Mouse (Mus musculus): ENCODE data around the gene Aldh3b2. TPM values are rescaled to one million over a fixed set of nuclear protein-coding genes. Genes with fewer than 3 reads are reported as not detected.

Gene Aldh3b2
- polyA plus RNA-seq, 1 experiment from 2014 or later, result 11.7 TPM

GRCm38 (mm10) chr19:3942315-3942714 is 29.8 kb upstream of the Aldh3b2 start:
- Histone ChIP-seq H3K36me3 (ENCODE audit: control insufficient read depth, insufficient read depth, low read length) (no peaks in the 10 kb centered on the region), H3K9me3 (ENCODE audit: control insufficient read depth, low read depth, low read length) (no peaks in the 10 kb centered on the region), H3K27ac (ENCODE audit: low read length) (no peak overlapping the region), H3K4me3 (ENCODE audit: low read depth, low read length) (no peak overlapping the region), H3K27me3 (ENCODE audit: control insufficient read depth, insufficient read depth, low read length) (no peaks in the 10 kb centered on the region), H3K9ac (replicated peaks; ENCODE audit: low read depth, low read length) (no peak overlapping the region), H3K4me2 (replicated peaks; ENCODE audit: low read depth, low read length) (no peak overlapping the region), H3K4me1 (ENCODE audit: control insufficient read depth, insufficient read depth, low read length) (no peaks in the 10 kb centered on the region; the same call in 1 of the 2 replicates)
- 75% methylated on average over 7 of the region's 7 CpGs for WGBS
- ATAC-seq (ENCODE audit: insufficient number of reproducible peaks, insufficient read depth, low FRiP score, low read depth), result 0 out of 2 replicates have a peak, but pooled peaks have one; percentile 11

DNA sequence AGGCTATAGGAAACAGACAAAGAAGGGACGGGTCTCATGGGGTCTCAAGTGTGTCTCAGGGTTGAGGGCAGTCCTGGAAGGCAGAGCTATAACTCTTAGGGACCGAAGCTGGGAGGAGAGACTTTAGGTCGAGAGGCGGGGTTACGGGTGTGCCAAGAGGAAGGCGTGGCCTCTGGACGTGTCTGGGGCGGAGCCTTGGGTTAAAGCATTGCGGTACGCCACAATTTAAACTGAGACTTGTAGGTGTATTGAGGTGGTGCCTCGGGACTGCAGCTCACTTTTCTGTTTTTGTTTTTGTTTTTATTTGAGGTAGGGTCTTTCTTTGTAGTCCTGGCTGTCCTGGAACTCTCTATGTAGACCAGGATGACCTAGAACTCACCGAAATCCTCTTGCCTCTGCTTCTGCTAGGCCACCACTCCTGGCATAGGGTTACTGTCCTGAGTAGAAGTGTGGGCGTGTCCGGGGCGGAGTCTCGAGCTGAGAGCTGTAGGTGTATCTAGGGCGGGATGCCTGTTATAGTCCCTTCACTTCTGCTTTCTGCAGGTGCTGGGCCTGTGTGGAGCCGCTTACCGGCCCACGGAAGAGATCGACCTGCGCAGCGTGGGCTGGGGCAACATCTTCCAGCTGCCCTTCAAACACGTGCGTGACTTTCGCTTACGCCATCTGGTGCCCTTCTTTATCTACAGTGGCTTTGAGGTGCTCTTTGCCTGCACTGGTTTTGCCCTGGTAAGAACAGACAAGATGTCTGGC is 29.0 kb upstream of the Aldh3b2 start:
- Histone ChIP-seq H3K4me3 (ENCODE audit: low read depth, low read length) (no peak overlapping the region), H3K4me2 (replicated peaks; ENCODE audit: low read depth, low read length) (peak overlapping the region; percentile 25), H3K27me3 (ENCODE audit: control insufficient read depth, insufficient read depth, low read length) (no peaks in the 10 kb centered on the region), H3K9me3 (ENCODE audit: control insufficient read depth, low read depth, low read length) (no peaks in the 10 kb centered on the region), H3K27ac (ENCODE audit: low read length) (no peak overlapping the region), H3K9ac (replicated peaks; ENCODE audit: low read depth, low read length) (no peak overlapping the region), H3K4me1 (ENCODE audit: control insufficient read depth, insufficient read depth, low read length) (no peaks in the 10 kb centered on the region; the same call in 1 of the 2 replicates), H3K36me3 (ENCODE audit: control insufficient read depth, insufficient read depth, low read length) (no peaks in the 10 kb centered on the region)
- peak; percentile 66; the same call in 1 of the 2 replicates for ATAC-seq (ENCODE audit: insufficient number of reproducible peaks, insufficient read depth, low FRiP score, low read depth)
- 21% methylated on average over 27 of the region's 27 CpGs for WGBS

DNA sequence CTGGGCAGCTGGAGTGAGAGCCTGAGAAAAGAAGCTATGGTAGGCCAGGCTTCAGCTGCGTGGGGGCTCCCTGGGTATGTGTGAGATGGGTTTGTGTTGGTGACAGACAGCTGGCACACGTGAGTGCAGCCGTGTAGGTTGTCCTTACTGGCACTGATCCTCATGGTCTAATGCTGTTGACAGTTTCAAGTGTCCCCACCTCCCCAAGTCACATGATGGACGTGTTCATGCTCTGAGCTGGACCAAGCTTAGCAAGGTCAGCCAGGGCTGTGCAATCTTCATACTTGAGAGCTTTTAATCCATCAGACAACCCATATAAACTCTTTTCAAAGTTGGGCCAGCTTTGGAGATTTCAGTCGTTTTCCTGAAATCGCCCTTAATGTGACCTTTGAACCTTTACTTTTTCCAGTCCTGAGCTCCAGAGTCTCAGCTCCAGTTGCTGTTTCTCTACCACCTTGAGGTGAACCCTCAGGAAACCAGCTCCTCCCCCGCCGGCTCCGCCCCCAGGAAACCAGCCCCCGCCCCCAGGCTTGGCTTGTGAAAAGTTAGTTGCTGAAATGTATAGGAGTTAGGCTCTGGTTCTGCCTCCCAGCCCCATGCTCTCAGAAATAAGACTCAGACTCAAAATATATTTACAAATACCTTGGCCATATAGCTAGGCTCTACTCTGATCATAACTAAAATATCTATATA is 26.1 kb upstream of the Aldh3b2 start:
- no peak overlapping the region for H3K9ac ChIP-seq (replicated peaks; ENCODE audit: low read depth, low read length)
- H3K4me2 ChIP-seq (replicated peaks; ENCODE audit: low read depth, low read length), result no peak overlapping the region
- WGBS, result 31% methylated on average over 10 of the region's 10 CpGs
- H3K9me3 ChIP-seq (ENCODE audit: control insufficient read depth, low read depth, low read length), result no peaks in the 10 kb centered on the region
- no peaks in the 10 kb centered on the region for H3K36me3 ChIP-seq (ENCODE audit: control insufficient read depth, insufficient read depth, low read length)
- no peaks in the 10 kb centered on the region for H3K27me3 ChIP-seq (ENCODE audit: control insufficient read depth, insufficient read depth, low read length)
- ATAC-seq (ENCODE audit: insufficient number of reproducible peaks, insufficient read depth, low FRiP score, low read depth), result no peak
- no peaks in the 10 kb centered on the region; the same call in 1 of the 2 replicates for H3K4me1 ChIP-seq (ENCODE audit: control insufficient read depth, insufficient read depth, low read length)
- no peak overlapping the region for H3K27ac ChIP-seq (ENCODE audit: low read length)
- H3K4me3 ChIP-seq (ENCODE audit: low read depth, low read length), result no peak overlapping the region

DNA sequence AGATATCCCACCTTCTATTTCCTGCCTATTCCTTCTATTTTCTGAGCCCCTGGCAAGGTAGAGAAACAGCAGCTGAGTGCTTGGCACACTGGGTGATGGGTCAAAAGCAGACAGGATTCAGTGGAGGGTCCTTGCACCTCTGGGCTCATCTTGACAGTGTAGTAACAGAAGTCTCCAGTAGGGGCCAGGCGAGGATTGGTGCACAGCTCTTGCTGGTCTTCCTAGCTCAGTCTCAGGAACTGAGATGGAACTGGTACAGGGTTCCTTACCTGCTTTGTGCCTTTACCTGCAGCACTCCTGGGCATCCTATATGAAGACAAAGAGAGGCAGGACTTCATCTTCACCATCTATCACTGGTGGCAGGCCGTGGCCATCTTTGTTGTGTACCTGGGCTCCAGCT is 25.4 kb upstream of the Aldh3b2 start:
- H3K4me3 ChIP-seq (ENCODE audit: low read depth, low read length), result no peak overlapping the region
- ATAC-seq (ENCODE audit: insufficient number of reproducible peaks, insufficient read depth, low FRiP score, low read depth), result 0 out of 2 replicates have a peak, but pooled peaks have one; percentile 43

GRCm38 (mm10) chr19:3947813-3948212 is 24.3 kb upstream of the Aldh3b2 start:
- H3K4me3 ChIP-seq (ENCODE audit: low read depth, low read length), result no peak overlapping the region
- H3K4me1 ChIP-seq (ENCODE audit: control insufficient read depth, insufficient read depth, low read length), result no peaks in the 10 kb centered on the region; the same call in 1 of the 2 replicates
- WGBS, result 71% methylated on average over 3 of the region's 3 CpGs
- no peaks in the 10 kb centered on the region for H3K36me3 ChIP-seq (ENCODE audit: control insufficient read depth, insufficient read depth, low read length)
- ATAC-seq (ENCODE audit: insufficient number of reproducible peaks, insufficient read depth, low FRiP score, low read depth), result no peak
- no peak overlapping the region for H3K9ac ChIP-seq (replicated peaks; ENCODE audit: low read depth, low read length)
- H3K9me3 ChIP-seq (ENCODE audit: control insufficient read depth, low read depth, low read length), result no peaks in the 10 kb centered on the region
- H3K27me3 ChIP-seq (ENCODE audit: control insufficient read depth, insufficient read depth, low read length), result no peaks in the 10 kb centered on the region
- H3K4me2 ChIP-seq (replicated peaks; ENCODE audit: low read depth, low read length), result no peak overlapping the region
- H3K27ac ChIP-seq (ENCODE audit: low read length), result no peak overlapping the region

More for the DNA sequence above, 25.4 kb upstream of the Aldh3b2 start:
- Histone ChIP-seq H3K4me1 (ENCODE audit: control insufficient read depth, insufficient read depth, low read length) (no peaks in the 10 kb centered on the region; the same call in 1 of the 2 replicates), H3K9ac (replicated peaks; ENCODE audit: low read depth, low read length) (no peak overlapping the region), H3K36me3 (ENCODE audit: control insufficient read depth, insufficient read depth, low read length) (no peaks in the 10 kb centered on the region), H3K9me3 (ENCODE audit: control insufficient read depth, low read depth, low read length) (no peaks in the 10 kb centered on the region), H3K27ac (ENCODE audit: low read length) (no peak overlapping the region), H3K27me3 (ENCODE audit: control insufficient read depth, insufficient read depth, low read length) (no peaks in the 10 kb centered on the region), H3K4me2 (replicated peaks; ENCODE audit: low read depth, low read length) (no peak overlapping the region)
- 23% methylated on average over 2 of the region's 2 CpGs for WGBS

DNA sequence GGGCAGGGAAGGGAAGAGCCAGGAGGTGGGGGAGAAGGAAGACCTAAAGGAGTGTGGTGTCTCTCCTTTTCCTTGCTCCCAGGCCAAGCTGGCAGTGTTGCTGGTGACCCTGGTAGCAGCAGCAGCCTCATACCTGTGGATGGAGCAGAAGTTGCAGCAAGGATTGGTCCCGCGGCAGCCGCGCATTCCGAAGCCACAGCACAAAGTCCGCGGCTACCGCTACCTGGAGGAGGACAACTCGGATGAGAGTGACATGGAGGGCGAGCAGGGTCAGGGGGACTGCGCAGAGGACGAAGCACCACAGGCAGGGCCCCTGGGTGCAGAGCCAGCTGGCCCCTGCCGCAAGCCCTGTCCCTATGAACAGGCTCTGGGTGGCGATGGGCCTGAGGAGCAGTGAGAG is 23.6 kb upstream of the Aldh3b2 start:
- H3K4me3 ChIP-seq (ENCODE audit: low read depth, low read length), result no peak overlapping the region
- no peak overlapping the region for H3K27ac ChIP-seq (ENCODE audit: low read length)
- no peaks in the 10 kb centered on the region for H3K9me3 ChIP-seq (ENCODE audit: control insufficient read depth, low read depth, low read length)
- no peak for ATAC-seq (ENCODE audit: insufficient number of reproducible peaks, insufficient read depth, low FRiP score, low read depth)
- no peaks in the 10 kb centered on the region for H3K36me3 ChIP-seq (ENCODE audit: control insufficient read depth, insufficient read depth, low read length)
- H3K9ac ChIP-seq (replicated peaks; ENCODE audit: low read depth, low read length), result no peak overlapping the region
- 71% methylated on average over 14 of the region's 14 CpGs for WGBS
- no peaks in the 10 kb centered on the region for H3K4me1 ChIP-seq (ENCODE audit: control insufficient read depth, insufficient read depth, low read length)
- no peaks in the 10 kb centered on the region for H3K27me3 ChIP-seq (ENCODE audit: control insufficient read depth, insufficient read depth, low read length)
- H3K4me2 ChIP-seq (replicated peaks; ENCODE audit: low read depth, low read length), result no peak overlapping the region

- no peaks in the 10 kb centered on the region for H3K9me3 ChIP-seq (ENCODE audit: control insufficient read depth, low read depth, low read length)
- ATAC-seq (ENCODE audit: insufficient number of reproducible peaks, insufficient read depth, low FRiP score, low read depth), result no peak
- H3K4me1 ChIP-seq (ENCODE audit: control insufficient read depth, insufficient read depth, low read length), result no peaks in the 10 kb centered on the region
- H3K4me2 ChIP-seq (replicated peaks; ENCODE audit: low read depth, low read length), result no peak overlapping the region
- H3K36me3 ChIP-seq (ENCODE audit: control insufficient read depth, insufficient read depth, low read length), result no peaks in the 10 kb centered on the region
- no peaks in the 10 kb centered on the region for H3K27me3 ChIP-seq (ENCODE audit: control insufficient read depth, insufficient read depth, low read length)
- H3K9ac ChIP-seq (replicated peaks; ENCODE audit: low read depth, low read length), result no peak overlapping the region
- H3K27ac ChIP-seq (ENCODE audit: low read length), result no peak overlapping the region
- H3K4me3 ChIP-seq (ENCODE audit: low read depth, low read length), result no peak overlapping the region
- 78% methylated on average over 3 of the region's 3 CpGs for WGBS
Observed at GRCm38 (mm10) chr19:3950331-3950730, 21.8 kb upstream of the Aldh3b2 start.

- H3K4me1 ChIP-seq (ENCODE audit: control insufficient read depth, insufficient read depth, low read length), result no peaks in the 10 kb centered on the region
- H3K27ac ChIP-seq (ENCODE audit: low read length), result no peak overlapping the region
- no peak overlapping the region for H3K9ac ChIP-seq (replicated peaks; ENCODE audit: low read depth, low read length)
- H3K4me3 ChIP-seq (ENCODE audit: low read depth, low read length), result no peak overlapping the region
- no peak overlapping the region for H3K4me2 ChIP-seq (replicated peaks; ENCODE audit: low read depth, low read length)
- ATAC-seq (ENCODE audit: insufficient number of reproducible peaks, insufficient read depth, low FRiP score, low read depth), result no peak
- no peaks in the 10 kb centered on the region for H3K27me3 ChIP-seq (ENCODE audit: control insufficient read depth, insufficient read depth, low read length)
- no peaks in the 10 kb centered on the region for H3K9me3 ChIP-seq (ENCODE audit: control insufficient read depth, low read depth, low read length)
- no peaks in the 10 kb centered on the region for H3K36me3 ChIP-seq (ENCODE audit: control insufficient read depth, insufficient read depth, low read length)
Observed at GRCm38 (mm10) chr19:3951461-3951860, 20.7 kb upstream of the Aldh3b2 start.

Measured in stomach, embryonic 14.5 days (tissue).